Mouse (Mus musculus) cerebellum, postnatal 25 days (tissue): ENCODE measurements at regions not wholly inside any gene's neighbourhood (a gene's known extent, or its start where the extent isn't known, plus 50 kb on each side); places are given as distances from the start of the nearest gene placed in this dataset.

Experiments
- DNase-seq, 2 experiments: peaks; one replicate each; pipeline ENCODE4 v3.0.0; 2021; ENCODE audit warnings: mixed read lengths in 2 of 2

- DNase-seq, result no peak
Measured at GRCm38 (mm10) chr14:113566885-113567284, 252.5 kb downstream of the Tpm3-rs7 start.

- no peak for DNase-seq
Measured at GRCm38 (mm10) chr14:113590811-113591210, 276.4 kb downstream of the Tpm3-rs7 start.

GRCm38 (mm10) chr14:113627115-113627514 is 312.7 kb downstream of the Tpm3-rs7 start:
- peak in 1 of 2 experiments; percentile 2 for DNase-seq

DNA sequence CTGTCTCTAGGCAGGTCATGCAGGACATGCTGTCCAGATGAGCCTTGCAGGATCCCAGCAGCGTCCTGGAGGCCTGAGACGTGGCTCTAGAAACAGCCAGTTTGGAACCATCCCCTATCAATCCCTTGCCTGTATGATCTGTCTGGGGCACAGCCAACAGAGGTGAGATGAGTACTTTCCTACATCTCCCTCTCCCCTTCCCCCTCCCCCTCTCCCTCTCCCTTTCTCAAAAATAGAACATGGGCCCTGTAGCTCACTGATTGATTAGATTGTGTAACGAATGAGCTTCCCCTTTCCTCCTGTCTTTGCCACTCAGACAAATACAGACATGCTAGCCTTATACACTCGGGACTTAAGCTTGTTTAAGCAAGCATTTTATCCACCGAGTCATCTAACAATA is 336.9 kb downstream of the Tpm3-rs7 start:
- DNase-seq, result no peak

DNA sequence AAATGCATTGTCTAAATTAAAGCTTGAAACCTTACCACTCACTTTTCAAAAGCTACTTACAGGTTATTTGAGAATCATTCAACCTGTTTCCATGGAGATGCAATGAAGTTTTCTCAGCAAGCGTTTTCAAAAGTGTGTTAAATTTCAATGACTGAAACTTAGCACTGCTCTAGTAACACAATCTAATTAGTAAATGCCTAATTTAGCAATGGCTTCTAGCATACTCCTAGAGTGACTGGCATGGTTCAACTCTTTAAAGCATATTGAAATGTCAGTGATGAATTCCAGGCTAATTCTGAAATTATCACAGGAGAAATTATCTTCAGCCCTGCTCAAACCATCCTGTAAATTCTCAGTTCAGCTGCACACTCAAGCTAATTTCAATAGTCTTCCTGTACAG is 342.5 kb downstream of the Tpm3-rs7 start:
- DNase-seq, result no peak

DNA sequence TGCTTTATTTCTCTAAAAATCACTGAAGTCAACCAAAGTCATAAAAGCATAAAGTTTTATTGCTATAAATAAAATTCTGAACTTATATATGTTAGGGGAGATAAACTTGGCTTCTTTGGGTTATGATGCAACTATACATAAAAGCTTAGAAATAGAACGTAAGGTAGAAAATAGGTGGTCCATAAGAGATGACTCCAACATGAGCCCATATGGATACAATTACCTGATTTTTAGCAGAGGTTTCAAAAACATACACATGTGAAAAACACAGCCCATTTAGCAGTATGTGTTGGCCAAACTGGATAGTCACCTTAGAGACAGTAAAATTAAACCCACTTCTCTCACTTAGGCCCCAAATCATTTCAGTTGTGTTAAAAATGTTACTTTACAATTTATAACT is 354.3 kb downstream of the Tpm3-rs7 start:
- DNase-seq, result no peak

DNA sequence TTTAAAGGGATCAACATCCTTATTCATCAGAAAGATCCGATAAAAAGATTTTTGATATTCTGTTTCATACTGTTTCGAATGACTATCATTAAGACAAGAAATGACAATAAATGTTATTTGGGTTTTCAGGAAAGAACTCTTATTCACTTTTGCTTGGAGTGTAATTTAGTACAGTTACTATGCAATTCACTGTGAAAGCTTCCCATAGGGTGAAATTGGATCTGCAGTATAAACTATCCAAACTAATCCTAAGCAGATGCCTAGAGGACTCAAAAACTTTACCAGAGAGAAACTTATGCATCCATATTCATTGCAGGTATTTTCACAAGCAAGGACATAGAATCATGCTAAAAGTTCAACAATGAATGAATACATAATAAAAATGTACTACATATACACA is 355.0 kb downstream of the Tpm3-rs7 start:
- no peak for DNase-seq

DNA sequence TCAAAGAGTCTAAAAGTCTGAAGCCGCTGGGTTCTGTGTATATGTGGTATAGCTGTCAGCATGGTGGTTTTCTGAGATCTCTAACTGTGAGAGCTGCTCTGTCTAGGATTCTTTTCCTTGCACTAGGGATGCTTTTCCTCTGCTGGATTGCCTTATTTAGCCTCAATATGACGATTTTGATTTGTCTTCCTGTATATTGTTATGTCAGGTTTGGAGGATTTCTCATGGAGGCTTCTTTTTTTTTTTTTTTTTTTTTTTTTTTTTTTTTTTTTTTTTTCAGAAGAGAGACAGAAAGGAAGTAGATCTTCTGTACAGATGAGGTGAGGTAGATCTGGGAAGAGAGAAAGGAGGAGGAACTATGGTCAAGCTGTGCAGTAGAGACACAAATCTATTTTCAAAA is 396.5 kb downstream of the Tpm3-rs7 start:
- no peak for DNase-seq
